Mouse (Mus musculus) lung, postnatal 36 days (tissue): ENCODE measurements around the gene Smc1b.

Experiments used
- DNase-seq: peaks from one replicate; pipeline ENCODE4 v3.0.0; 2022; ENCODE audit warnings: mixed read lengths

Smc1b gene

DNA sequence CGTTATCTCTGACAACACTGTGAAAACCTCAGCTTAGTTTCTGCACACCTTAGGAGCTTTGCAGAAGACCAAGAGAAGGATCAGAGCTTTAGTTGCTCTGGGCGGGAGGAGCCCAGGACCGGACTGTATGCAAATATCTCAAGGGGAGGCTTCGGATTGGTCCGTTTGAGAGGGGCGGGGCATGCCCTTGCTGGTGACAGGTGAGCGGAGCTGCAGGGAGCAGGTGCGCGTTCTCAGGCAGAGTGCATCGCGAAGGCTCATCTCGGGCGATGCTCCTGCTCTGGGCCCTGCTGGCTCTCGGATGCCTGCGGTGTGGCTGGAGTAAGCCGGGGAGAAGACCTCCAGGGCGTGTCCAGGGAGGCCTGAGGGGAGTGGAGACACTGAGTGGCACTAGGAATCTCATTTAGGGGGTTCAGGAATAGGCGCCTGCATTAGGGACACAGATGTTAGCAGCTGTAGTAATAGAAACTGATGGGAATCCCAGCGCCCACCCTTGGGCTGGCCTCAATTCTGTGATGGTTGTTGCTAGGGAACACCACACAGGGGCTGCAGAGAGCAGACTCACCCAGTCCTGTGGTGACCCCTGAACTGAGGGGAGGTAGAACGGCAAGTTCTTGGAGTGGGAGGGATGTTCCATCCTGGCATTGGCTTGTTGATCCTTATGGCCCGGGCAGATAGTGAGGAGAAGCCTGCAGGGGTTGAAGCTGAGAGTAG is 114.7 kb downstream of the Smc1b start, which contains the start of gene Upk3a:
TSS of gene Upk3a (plus strand) at position 191 of the 714 bp plus-strand sequence.
- peak; percentile 79 for DNase-seq

DNA sequence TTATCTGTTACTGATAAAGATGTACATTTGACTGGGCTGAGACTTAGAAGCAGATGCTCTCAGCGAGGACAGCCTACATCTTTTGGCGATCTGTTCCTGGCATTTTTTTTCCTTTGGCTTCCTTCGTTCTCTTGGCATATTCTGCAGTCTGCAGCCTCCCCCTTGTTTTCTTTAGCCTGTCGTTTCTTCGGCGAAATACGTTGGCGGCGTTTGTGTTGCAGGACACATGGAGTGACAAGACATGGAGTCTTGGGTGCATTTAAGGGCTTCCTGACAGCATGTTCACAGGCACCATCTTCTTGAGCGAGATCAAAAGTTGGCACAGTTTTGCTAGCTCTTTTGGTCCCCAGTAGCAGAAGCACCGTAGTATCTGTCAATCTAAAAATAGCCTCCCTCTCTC is 116.0 kb downstream of the Smc1b start:
- no peak for DNase-seq
